Mouse (Mus musculus): ENCODE data around the gene Hist1h2bk. TPM values are rescaled to one million over a fixed set of nuclear protein-coding genes. Genes with fewer than 3 reads are reported as not detected.
"Not testable (repeated sequence)": the region's sequence is repeated elsewhere in the genome, so short reads cannot be mapped to it uniquely, and the experiment has no call there.

Gene Hist1h2bk
- polyA plus RNA-seq, 1 experiment from 2014 or later = 4.6 TPM

DNA sequence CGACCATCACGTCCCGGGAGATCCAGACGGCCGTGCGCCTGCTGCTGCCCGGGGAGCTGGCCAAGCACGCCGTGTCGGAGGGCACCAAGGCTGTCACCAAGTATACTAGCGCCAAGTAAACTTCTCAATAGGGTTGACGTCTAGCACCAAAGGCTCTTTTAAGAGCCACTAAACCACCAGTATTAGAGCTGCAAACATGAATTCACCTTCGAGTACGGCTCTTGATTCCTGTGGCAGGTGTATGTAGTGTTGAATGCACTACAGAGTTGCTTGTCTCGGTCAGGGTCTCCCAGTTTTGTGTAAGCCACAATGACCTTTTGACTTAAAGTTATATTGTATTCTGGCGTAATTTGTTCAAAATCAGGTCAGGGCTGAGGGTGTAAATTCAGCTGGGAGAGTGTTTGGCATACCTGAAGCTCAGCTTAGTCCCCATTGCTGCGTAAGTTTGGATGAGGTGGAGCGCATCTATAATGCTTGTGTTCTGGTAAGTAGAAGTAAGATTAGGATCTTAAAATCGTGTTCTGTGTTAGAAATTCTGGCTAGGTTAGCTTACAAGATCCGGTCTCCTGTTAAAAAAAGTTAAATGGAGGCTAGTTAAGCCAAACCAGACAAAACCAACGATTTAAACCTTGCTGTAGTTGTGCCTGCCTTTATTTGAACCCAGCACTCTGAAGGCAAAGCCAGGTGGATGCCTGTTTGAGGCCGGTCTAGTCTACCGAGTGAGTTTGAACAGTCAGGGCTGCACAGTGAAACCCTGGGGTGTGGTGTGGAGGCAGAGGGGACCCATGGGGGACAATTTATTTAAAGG is 683 bp downstream of the Hist1h2bk start:
- Histone ChIP-seq H3K4me3 (peak overlapping the region; percentile 46), H3K4me2 (replicated peaks) (peak overlapping the region; percentile 53), H3K36me3 (no peaks in the 10 kb centered on the region), H3K27ac (replicated peaks) (peak overlapping the region; percentile 70), H3K9me3 (no peaks in the 10 kb centered on the region), H3K9ac (replicated peaks) (peak overlapping the region; percentile 46), H3K27me3 (no peaks in the 10 kb centered on the region), H3K4me1 (peaks cover 30% of the 10 kb centered on the region)
- ATAC-seq (replicated peaks) = no peak; the same call in 1 of the 2 replicates
- 1% methylated on average over 23 of the region's 23 CpGs for WGBS

DNA sequence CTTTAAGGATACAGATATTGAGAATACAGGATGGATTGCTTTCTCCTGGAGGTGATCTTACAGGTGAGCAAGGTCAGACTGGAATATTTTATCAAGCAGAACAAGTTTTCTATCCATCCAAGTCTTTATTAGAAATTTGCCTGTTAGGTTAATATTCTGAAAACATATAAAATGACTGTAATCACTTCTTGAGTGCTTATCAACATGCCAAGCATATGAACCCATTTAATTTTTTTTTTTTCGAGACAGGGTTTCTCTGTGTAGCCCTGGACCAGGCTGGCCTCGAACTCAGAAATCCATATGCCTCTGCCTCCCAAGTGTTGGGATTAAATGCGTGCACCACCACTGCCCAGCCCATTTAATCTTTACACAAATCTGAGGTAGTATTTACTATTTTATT is 1.3 kb downstream of the Hist1h2bk start:
- Histone ChIP-seq H3K27me3 (no peaks in the 10 kb centered on the region), H3K9ac (replicated peaks) (peak overlapping the region; percentile 46), H3K4me2 (replicated peaks) (peak overlapping the region; percentile 53; the same call in 1 of the 2 replicates), H3K4me3 (peak overlapping the region; percentile 46), H3K27ac (replicated peaks) (peak overlapping the region; percentile 70), H3K9me3 (no peaks in the 10 kb centered on the region), H3K4me1 (peaks cover 36% of the 10 kb centered on the region), H3K36me3 (no peaks in the 10 kb centered on the region)
- WGBS = 58% methylated on average over 3 of the region's 3 CpGs
- ATAC-seq (replicated peaks) = no peak

DNA sequence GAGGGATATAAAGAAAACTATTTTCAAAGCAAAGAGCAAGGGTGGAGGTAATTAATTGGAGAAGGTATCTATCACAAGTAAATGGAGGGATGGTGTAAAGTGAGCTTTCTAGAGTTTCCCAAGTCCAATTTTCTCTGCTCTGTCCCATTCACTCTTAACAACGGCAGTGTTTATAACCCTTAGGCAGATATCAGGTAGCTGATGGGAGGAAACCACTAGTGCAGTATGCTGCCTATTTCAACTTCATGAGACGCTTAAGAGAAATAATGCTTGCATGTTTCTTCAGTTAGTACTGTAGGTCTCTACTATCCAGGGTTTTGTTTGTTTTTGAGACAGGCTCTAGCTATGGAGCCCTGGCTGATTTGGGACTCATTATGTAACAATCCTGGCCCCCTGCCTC is 1.7 kb downstream of the Hist1h2bk start:
- Histone ChIP-seq H3K4me3 (no peak overlapping the region), H3K9ac (replicated peaks) (no peak overlapping the region), H3K4me1 (peaks cover 40% of the 10 kb centered on the region), H3K27me3 (no peaks in the 10 kb centered on the region), H3K9me3 (no peaks in the 10 kb centered on the region), H3K27ac (replicated peaks) (peak overlapping the region; percentile 70; the same call in 1 of the 2 replicates), H3K36me3 (no peaks in the 10 kb centered on the region), H3K4me2 (replicated peaks) (no peak overlapping the region)
- WGBS = 80% methylated on average over 2 of the region's 2 CpGs
- ATAC-seq (replicated peaks) = no peak

DNA sequence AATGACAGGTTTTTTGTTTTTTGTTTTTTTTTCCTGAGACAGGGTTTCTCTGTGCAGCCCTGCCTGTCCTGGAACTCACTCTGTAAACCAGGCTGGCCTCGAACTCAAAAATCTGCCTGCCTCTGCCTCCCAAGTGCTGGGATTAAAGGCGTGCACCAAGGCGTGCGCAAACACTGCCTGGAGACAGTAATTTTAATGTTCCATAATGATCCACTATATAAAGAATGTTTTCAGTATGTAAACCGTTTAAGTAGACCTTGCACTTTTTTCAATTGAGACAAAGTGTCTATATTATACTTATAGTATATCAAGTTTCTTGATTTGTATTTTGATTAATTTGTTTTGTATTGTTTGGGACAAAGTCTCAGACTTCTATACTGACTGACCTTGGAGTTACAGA is 3.7 kb downstream of the Hist1h2bk start:
- Histone ChIP-seq H3K27ac (replicated peaks) (no peak overlapping the region; the same call in 1 of the 2 replicates), H3K9ac (replicated peaks) (no peak overlapping the region), H3K4me1 (peaks cover 46% of the 10 kb centered on the region), H3K4me2 (replicated peaks) (no peak overlapping the region), H3K9me3 (no peaks in the 10 kb centered on the region), H3K36me3 (no peaks in the 10 kb centered on the region), H3K27me3 (no peaks in the 10 kb centered on the region), H3K4me3 (no peak overlapping the region)
- WGBS = 65% methylated on average over 5 of the region's 5 CpGs
- ATAC-seq (replicated peaks) = no peak

DNA sequence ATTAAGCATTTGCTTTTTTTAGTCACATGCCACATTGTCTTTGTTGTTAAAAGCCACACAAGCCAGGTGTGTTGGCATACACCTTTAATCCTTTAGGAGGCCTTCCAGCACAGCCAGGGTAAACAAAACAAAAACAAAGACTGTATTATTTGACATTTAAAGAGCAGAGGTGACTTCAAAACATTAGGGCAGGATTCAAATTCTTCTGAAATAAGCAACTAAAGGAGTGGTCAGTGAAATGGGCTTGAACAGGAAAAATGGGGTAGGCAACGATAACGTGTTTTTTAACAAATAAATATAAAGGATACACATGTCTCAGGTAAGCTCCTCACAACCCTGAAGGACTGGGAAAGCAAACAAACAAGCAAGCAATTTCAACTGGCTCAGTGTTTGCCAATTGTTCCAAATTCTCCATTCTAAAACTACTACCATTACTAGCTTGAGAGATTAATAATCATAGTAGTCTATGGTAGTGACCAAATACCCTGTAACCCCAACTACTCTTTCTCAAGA is 4.3 kb downstream of the Hist1h2bk start:
- Histone ChIP-seq H3K9ac (replicated peaks) (peak overlapping the region; percentile 57; the same call in 1 of the 2 replicates), H3K4me2 (replicated peaks) (peak overlapping the region; percentile 84), H3K36me3 (no peaks in the 10 kb centered on the region), H3K4me1 (peaks cover 42% of the 10 kb centered on the region), H3K9me3 (no peaks in the 10 kb centered on the region), H3K27ac (replicated peaks) (peak overlapping the region; percentile 91), H3K27me3 (no peaks in the 10 kb centered on the region), H3K4me3 (peak overlapping the region; percentile 48)
- ATAC-seq (replicated peaks) = no peak
- 6% methylated on average over 2 of the region's 2 CpGs for WGBS

DNA sequence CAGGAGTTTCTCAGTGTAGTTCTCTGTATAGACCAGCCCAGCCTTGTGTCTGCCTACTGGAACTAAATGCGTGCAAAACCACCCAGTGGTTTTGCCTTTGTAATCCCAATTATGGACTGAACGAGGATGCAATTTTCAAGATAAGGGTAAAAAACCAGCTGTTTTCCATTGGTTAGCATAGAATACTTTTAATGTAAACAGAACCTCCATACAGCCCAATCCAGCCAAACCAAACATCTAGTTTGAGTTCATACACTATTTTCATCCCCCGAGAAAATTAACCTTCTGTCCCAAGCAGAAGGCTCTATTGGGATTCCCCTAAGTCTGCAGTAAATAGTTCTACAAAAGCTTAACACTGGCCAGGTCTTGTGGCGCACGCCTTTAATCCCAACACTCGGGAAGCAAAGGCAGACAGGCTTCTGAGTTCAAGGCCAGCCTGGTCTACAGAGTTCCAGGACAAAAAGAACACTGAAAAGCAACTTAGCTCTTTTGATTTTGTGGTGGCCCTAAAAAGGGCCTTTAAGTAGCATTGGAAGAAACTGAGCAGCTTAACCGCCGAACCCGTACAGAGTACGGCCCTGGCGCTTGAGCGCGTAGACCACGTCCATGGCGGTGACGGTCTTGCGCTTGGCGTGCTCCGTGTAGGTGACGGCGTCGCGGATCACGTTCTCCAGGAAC is 4.9 kb downstream of the Hist1h2bk start:
- peak; percentile 3 for ATAC-seq (replicated peaks)
- H3K4me2 ChIP-seq (replicated peaks) = peak overlapping the region; percentile 84
- peak overlapping the region; percentile 57 for H3K9ac ChIP-seq (replicated peaks)
- H3K27me3 ChIP-seq = no peaks in the 10 kb centered on the region
- peak overlapping the region; percentile 91 for H3K27ac ChIP-seq (replicated peaks)
- H3K4me3 ChIP-seq = peak overlapping the region; percentile 48
- H3K4me1 ChIP-seq = peaks cover 42% of the 10 kb centered on the region
- H3K9me3 ChIP-seq = no peaks in the 10 kb centered on the region
- no peaks in the 10 kb centered on the region for H3K36me3 ChIP-seq
- under 1% methylated on average over 24 of the region's 24 CpGs for WGBS

DNA sequence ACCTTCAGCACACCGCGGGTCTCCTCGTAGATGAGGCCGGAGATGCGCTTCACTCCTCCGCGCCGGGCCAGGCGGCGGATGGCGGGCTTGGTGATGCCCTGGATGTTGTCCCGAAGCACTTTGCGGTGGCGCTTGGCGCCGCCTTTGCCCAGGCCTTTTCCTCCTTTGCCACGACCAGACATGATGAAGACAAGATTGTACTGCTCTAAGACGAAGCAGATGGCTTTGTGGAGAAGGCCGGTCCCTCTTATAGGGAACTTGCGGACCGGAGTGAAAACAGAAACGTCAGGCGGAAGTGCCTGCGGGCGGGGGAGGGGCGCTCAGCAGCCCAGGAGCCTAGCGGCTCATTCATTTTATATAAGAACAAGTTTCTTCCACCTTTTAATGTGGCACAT is 5.5 kb downstream of the Hist1h2bk start, which contains the start of gene Hist1h4i:
TSS of gene Hist1h4i (minus strand) at position 221 of the 395 bp plus-strand sequence.
- WGBS = under 1% methylated on average over 27 of the region's 27 CpGs
- H3K9me3 ChIP-seq, H3K36me3 ChIP-seq, H3K27me3 ChIP-seq: not testable (repeated sequence)
- Histone ChIP-seq H3K4me3 (peak within 1 kb of the TSS; percentile 48), H3K4me2 (replicated peaks) (peak within 1 kb of the TSS; percentile 84), H3K9ac (replicated peaks) (peak within 1 kb of the TSS; percentile 57), H3K27ac (replicated peaks) (peak within 1 kb of the TSS; percentile 91), H3K4me1 (peaks cover 40% of the 10 kb centered on the region)
- ATAC-seq (replicated peaks) = peak; percentile 62

DNA sequence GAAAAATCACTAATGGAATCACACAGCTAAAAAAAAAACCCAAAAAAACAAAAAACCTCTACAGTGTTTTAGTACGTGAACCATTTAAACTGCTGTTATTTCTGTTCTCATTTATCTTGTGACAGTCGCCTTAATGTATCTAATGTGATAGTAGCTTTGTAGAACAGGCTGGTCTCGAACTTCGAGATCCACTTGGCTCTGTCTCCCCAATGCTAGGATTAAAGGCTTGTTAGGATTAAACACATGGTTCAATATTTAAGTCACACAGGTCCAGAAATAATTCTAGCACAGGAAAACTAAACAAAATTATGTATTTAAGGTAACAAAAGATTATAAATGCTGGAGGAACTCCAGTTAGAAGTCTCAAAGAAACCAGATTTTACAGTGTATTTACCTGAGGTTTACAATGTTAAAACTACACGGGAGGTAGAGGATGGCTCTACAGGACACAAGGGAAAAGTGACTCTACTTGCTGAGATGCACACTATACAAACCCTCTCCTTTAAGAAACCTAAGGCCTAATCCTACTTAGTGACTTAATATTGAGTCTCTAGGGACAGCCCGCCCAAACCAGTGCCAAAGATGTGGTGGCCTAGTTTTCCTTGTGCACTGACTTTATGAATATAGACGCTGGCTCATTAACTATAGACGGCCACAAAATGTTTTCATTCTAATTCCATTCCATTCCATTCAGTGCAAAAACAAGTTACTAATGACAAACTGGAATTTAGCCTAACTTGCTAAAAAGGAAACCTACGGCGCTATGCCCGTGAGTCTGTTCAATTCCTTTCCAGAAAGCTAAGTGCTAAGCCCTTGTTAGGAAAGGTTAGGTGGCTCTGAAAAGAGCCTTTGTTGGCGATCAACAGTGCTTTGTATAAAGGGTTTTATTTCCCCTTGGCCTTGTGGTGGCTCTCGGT is 6.2 kb downstream of the Hist1h2bk start:
- Histone ChIP-seq H3K4me1 (peaks cover 33% of the 10 kb centered on the region), H3K9me3 (no peaks in the 10 kb centered on the region), H3K27me3 (no peaks in the 10 kb centered on the region), H3K36me3 (no peaks in the 10 kb centered on the region), H3K27ac (replicated peaks) (peak overlapping the region; percentile 91), H3K4me3 (peak overlapping the region; percentile 48), H3K9ac (replicated peaks) (peak overlapping the region; percentile 33), H3K4me2 (replicated peaks) (peak overlapping the region; percentile 84)
- WGBS = 2% methylated on average over 13 of the region's 13 CpGs
- peak; percentile 2; the same call in 1 of the 2 replicates for ATAC-seq (replicated peaks)

DNA sequence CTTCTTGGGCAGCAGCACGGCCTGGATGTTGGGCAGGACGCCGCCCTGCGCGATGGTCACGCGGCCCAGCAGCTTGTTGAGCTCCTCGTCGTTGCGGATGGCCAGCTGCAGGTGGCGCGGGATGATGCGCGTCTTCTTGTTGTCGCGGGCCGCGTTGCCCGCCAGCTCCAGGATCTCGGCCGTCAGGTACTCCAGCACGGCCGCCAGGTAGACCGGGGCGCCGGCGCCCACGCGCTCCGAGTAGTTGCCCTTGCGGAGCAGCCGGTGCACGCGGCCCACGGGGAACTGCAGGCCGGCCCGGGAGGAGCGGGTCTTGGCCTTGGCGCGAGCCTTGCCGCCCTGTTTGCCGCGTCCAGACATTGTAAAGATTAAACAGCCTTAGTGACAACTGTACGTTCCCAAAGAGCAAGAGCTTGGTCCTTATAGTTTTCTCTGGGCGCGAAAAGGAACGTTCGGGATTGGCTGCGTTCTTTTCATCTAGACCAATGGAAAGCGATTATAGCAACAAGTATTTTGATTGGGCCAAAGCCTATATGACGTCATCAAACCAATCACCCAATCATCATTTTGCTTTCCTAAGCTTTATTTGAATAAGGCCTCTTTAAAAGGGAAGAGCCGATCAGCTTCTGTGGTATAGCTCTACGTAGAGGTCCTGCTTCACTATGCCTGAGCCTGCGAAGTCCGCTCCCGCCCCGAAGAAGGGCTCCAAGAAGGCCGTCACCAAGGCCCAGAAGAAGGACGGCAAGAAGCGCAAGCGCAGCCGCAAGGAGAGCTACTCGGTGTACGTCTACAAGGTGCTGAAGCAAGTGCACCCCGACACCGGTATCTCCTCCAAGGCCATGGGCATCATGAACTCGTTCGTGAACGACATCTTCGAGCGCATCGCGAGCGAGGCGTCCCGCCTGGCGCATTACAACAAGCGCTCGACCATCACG is 7.2 kb downstream of the Hist1h2bk start, which contains the start of the genes Hist1h2ag and Hist1h2bj:
TSS of gene Hist1h2ag (minus strand) at position 377 of the 935 bp plus-strand sequence.
TSS of gene Hist1h2bj (plus strand) at position 647 of the 935 bp plus-strand sequence.
- H3K36me3 ChIP-seq, H3K27me3 ChIP-seq, H3K9me3 ChIP-seq: not testable (repeated sequence)
- peak within 1 kb of the TSS; percentile 84 for H3K4me2 ChIP-seq (replicated peaks)
- peak within 1 kb of the TSS; percentile 51 for H3K9ac ChIP-seq (replicated peaks)
- peak within 1 kb of the TSS; percentile 91 for H3K27ac ChIP-seq (replicated peaks)
- under 1% methylated on average over 45 of the region's 80 CpGs for WGBS
- peak; percentile 93 for ATAC-seq (replicated peaks)
- H3K4me1 ChIP-seq = peaks cover 33% of the 10 kb centered on the region
- peak within 1 kb of the TSS; percentile 48 for H3K4me3 ChIP-seq

DNA sequence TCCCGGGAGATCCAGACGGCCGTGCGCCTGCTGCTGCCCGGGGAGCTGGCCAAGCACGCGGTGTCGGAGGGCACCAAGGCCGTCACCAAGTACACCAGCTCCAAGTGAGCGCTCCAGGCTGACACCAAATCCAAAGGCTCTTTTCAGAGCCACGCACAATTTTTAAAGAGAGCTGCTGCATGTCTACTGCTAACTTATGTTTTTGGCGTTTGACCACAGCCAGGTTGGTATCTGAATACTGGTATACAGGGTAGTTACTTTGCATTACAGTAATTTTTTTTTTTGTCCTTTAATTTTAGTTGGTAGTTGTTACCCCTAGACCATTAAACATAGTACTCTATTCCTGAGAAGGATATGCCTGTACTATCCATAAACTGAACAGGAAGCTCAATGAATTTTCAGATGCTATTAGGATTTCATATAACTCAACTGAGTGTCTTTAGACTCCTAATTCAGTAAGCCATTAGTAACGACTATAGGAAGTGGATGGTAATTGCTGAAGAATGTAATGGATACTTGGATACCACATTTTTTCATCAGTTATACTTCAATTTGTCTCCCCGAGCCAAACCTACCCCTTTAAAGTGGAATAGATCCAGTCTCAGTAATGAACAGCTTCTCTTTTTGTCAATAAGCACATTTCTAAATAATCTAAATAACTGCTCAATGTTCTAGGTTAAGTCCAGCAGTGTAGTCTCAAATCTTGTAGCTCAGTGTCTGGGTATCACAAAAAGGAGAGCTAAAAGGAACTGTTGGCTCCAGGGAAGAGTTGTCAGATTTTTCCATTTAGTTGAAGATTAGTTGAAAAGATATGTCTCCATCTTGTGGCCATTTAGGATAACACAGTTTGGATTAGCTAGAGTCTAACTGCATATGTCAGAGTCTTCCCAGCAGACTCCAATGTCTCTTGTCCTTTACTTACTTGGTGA is 8.1 kb downstream of the Hist1h2bk start:
- H3K9ac ChIP-seq (replicated peaks) = peak overlapping the region; percentile 51
- H3K36me3 ChIP-seq = no peaks in the 10 kb centered on the region
- peak overlapping the region; percentile 89 for H3K27ac ChIP-seq (replicated peaks)
- no peaks in the 10 kb centered on the region for H3K27me3 ChIP-seq
- WGBS = under 1% methylated on average over 14 of the region's 14 CpGs
- peaks cover 33% of the 10 kb centered on the region for H3K4me1 ChIP-seq
- peak; percentile 14 for ATAC-seq (replicated peaks)
- peak overlapping the region; percentile 84 for H3K4me2 ChIP-seq (replicated peaks)
- H3K9me3 ChIP-seq = no peaks in the 10 kb centered on the region
- peak overlapping the region; percentile 46 for H3K4me3 ChIP-seq
